Mouse (Mus musculus) neural tube, embryonic 11.5 days (tissue): ENCODE results near the gene Lclat1. TPM values are rescaled to one million over a fixed set of nuclear protein-coding genes. Genes with fewer than 3 reads are reported as not detected.
A peak's percentile ranks its signal among the peaks of the same experiment; 100 is the strongest.

ENCODE experiments used
- ATAC-seq: fragments of 200-750 bp; cut with Nextera tagmentation; 2 replicates; pipeline ENCODE4 v1.8.0; 2017; ENCODE audit warnings: moderate number of reproducible peaks, mild to moderate bottlenecking, moderate TSS enrichment, moderate library complexity; ENCODE audit not compliant: insufficient read depth, low FRiP score, low TSS enrichment
- DNase-seq: peaks from one replicate; pipeline ENCODE4 v3.0.0-alpha.2; 2015; ENCODE audit warnings: low spot score
- H3K27ac ChIP-seq: fragments of 300-500 bp; sonication (generic); 2 replicates; pipeline ENCODE4 v1.5.1; 2014; ENCODE audit warnings: low read depth, mild to moderate bottlenecking, low read length
- H3K27me3 ChIP-seq: fragments of 300-500 bp; sonication (generic); 2 replicates; pipeline ENCODE4 v1.6.1; 2014; ENCODE audit warnings: mild to moderate bottlenecking, low read length, mixed read lengths; ENCODE audit not compliant: control insufficient read depth, insufficient read depth
- H3K36me3 ChIP-seq: fragments of 300-500 bp; sonication (generic); 2 replicates; pipeline ENCODE4 v1.6.1; 2014; ENCODE audit warnings: mild to moderate bottlenecking, low read length, moderate library complexity, mixed read lengths; ENCODE audit not compliant: control insufficient read depth, insufficient read depth
- H3K4me1 ChIP-seq: fragments of 300-500 bp; sonication (generic); 2 replicates; pipeline ENCODE4 v1.6.1; 2014; ENCODE audit warnings: low read length, mixed read lengths; ENCODE audit not compliant: control insufficient read depth, insufficient read depth
- H3K4me2 ChIP-seq: fragments of 300-500 bp; sonication (generic); 2 replicates; pipeline ENCODE4 v1.6.1; 2014; ENCODE audit warnings: low read depth, mild to moderate bottlenecking, moderate library complexity
- H3K4me3 ChIP-seq: fragments of 300-500 bp; sonication (generic); 2 replicates; pipeline ENCODE4 v1.5.1; 2014; ENCODE audit warnings: low read depth, low read length
- H3K9ac ChIP-seq: fragments of 300-500 bp; sonication (generic); 2 replicates; pipeline ENCODE4 v1.6.1; 2014; ENCODE audit warnings: mild to moderate bottlenecking, low read length
- H3K9me3 ChIP-seq: fragments of 300-500 bp; sonication (generic); 2 replicates; pipeline ENCODE4 v1.6.1; 2016; ENCODE audit warnings: low read length; ENCODE audit not compliant: control insufficient read depth
- WGBS: fragments of 180-500 bp; shearing (Covaris S2); extraction: QIAGEN DNeasy Blood & Tissue Kit; methylation state at CpG from one replicate; pipeline ENCODE4 v1.1.7; 2014; 5-methylcytosine and 5-hydroxymethylcytosine counted together
- polyA plus RNA-seq: library from polyadenylated mRNA; unstranded; fragments of >200 nt; fragmentation: Nextera tagmentation; extraction: Ambion mirVana; gene quantifications from 2 replicates; pipeline ENCODE4 v1.2.1, GENCODE M21; 2014

Lclat1 gene
- polyA plus RNA-seq, 1 experiment from 2014 or later, result 15.8 TPM

DNA sequence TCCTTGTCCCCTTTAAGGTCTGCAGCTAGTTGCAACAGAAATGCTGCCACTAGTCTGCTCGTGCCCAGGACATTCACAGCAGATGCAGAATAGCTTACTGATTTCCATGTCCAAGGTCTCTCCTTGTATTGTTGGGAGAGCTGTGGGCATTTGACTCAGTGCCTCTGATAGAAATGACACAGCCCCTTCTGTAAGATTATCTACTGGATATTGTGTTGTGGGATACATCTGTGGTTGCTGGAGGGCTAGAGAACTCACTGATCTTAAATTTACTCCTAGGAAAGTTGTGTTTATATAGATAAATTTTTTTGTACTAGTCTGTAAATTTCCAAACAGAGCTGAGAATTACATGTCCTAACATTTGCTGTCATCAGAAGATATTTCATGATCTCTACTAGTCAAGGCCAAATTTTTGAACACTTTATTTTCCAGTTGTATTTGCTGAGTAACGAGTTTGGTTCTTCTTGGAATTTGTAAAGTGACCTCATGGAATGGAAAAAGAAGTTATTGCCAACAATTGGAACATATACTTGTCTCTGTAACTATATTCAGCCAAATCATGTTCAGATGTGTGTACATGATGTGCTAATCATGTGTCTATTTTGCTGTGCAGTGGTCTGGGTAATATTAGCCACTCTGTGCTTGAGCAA, 87.4 kb downstream of the Lclat1 start:
- ATAC-seq (no peak), DNase-seq (no peak)
- no peak overlapping the region for H3K27ac ChIP-seq
- no peak overlapping the region for H3K4me2 ChIP-seq
- H3K9ac ChIP-seq, result no peak overlapping the region
- no peaks in the 10 kb centered on the region for H3K36me3 ChIP-seq
- H3K4me1 ChIP-seq, result no peaks in the 10 kb centered on the region
- 83% methylated on average over 2 of the region's 2 CpGs for WGBS
- no peaks in the 10 kb centered on the region for H3K27me3 ChIP-seq
- H3K4me3 ChIP-seq, result no peak overlapping the region
- no peaks in the 10 kb centered on the region for H3K9me3 ChIP-seq

DNA sequence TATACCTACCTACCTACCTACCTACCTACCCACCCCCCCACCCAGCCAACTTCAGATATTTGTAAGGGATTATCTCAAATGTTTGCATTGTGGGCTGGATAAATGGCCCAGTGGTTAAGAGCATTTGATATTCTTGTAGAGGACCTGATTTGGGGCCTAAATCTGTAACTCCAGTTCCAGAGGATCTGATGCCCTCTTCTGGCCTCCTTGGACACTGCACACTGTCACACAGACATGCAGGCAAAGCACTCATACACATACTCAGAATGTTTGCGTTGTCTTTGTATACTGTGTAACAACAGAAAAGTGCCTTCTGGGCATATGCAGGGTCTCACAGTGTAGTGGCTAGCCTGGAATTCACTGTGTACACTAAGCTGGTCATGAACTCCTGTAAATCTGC, 88.4 kb downstream of the Lclat1 start:
- 94% methylated on average over 1 of the region's 1 CpGs for WGBS
- no peaks in the 10 kb centered on the region for H3K9me3 ChIP-seq
- DNase-seq, result peak; percentile 24
- no peak overlapping the region for H3K4me3 ChIP-seq
- H3K36me3 ChIP-seq, result no peaks in the 10 kb centered on the region
- H3K27me3 ChIP-seq, result no peaks in the 10 kb centered on the region
- no peaks in the 10 kb centered on the region for H3K4me1 ChIP-seq
- H3K4me2 ChIP-seq, result no peak overlapping the region
- H3K27ac ChIP-seq, result no peak overlapping the region
- no peak overlapping the region for H3K9ac ChIP-seq
- ATAC-seq, result no peak

GRCm38 (mm10) chr17:73197724-73198123, 89.9 kb downstream of the Lclat1 start:
- DNase-seq (no peak), ATAC-seq (no peak)
- H3K4me2 ChIP-seq, result no peak overlapping the region
- H3K9ac ChIP-seq, result no peak overlapping the region
- no peak overlapping the region for H3K4me3 ChIP-seq
- H3K27me3 ChIP-seq, result no peaks in the 10 kb centered on the region
- no peaks in the 10 kb centered on the region for H3K4me1 ChIP-seq
- H3K27ac ChIP-seq, result no peak overlapping the region
- H3K36me3 ChIP-seq, result no peaks in the 10 kb centered on the region
- WGBS, result 79% methylated on average over 1 of the region's 1 CpGs
- no peaks in the 10 kb centered on the region for H3K9me3 ChIP-seq

GRCm38 (mm10) chr17:73199387-73199786, 91.6 kb downstream of the Lclat1 start:
- H3K36me3 ChIP-seq, result no peaks in the 10 kb centered on the region
- no peak overlapping the region for H3K4me2 ChIP-seq
- no peak for ATAC-seq
- no peak overlapping the region for H3K4me3 ChIP-seq
- no peaks in the 10 kb centered on the region for H3K4me1 ChIP-seq
- no peaks in the 10 kb centered on the region for H3K27me3 ChIP-seq
- H3K27ac ChIP-seq, result no peak overlapping the region
- no peaks in the 10 kb centered on the region for H3K9me3 ChIP-seq
- no peak for DNase-seq
- no peak overlapping the region for H3K9ac ChIP-seq

- ATAC-seq, result no peak
- WGBS, result 74% methylated on average over 1 of the region's 1 CpGs
These were observed 92.6 kb downstream of the Lclat1 start for GRCm38 (mm10) chr17:73200380-73200779.

DNA sequence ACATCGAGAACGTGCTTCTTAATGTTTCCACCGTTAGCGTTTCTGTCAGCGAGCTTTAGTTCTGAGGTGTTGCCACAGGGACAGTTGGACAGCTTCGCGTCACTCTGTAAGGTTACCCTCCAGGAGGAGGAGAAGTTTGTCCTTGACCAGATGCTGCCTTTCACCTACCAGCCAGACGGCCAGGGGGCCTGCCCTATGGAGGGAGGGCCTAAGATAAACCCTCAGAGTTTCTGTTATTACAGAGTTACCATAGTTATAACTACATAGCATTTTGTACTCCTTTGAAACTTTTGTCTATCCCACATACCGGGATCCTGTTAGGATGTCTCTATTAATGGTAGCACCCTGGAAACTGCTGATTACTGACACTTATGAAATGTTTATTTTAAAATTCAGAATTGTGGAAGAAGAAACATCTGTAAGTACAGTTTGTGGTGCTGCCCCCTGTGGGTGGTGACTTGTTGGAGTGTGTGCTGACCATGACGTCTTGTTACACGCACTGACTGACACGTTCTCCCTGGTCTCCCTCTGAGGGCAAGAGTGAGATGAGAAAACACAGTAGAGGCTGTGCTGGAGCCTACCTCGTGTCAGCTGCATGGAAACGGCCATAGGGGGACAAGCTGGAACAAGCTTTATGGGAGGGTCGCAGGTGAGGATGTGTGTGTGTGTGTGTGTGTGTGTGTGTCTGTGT, 96.0 kb downstream of the Lclat1 start:
- 91% methylated on average over 15 of the region's 15 CpGs for WGBS
- DNase-seq, result no peak
- H3K9ac ChIP-seq, result no peak overlapping the region

More at GRCm38 (mm10) chr17:73200380-73200779, 92.6 kb downstream of the Lclat1 start:
- no peak overlapping the region for H3K9ac ChIP-seq
- H3K4me3 ChIP-seq, result no peak overlapping the region
- no peaks in the 10 kb centered on the region for H3K4me1 ChIP-seq
- H3K27ac ChIP-seq, result no peak overlapping the region
- no peak for DNase-seq
- H3K27me3 ChIP-seq, result no peaks in the 10 kb centered on the region
- H3K9me3 ChIP-seq, result no peaks in the 10 kb centered on the region
- H3K4me2 ChIP-seq, result no peak overlapping the region
- H3K36me3 ChIP-seq, result no peaks in the 10 kb centered on the region

GRCm38 (mm10) chr17:73210960-73211531, 103.3 kb downstream of the Lclat1 start:
- 89% methylated on average over 5 of the region's 5 CpGs for WGBS
- Histone ChIP-seq H3K9me3 (no peaks in the 10 kb centered on the region), H3K27ac (no peak overlapping the region), H3K4me1 (no peaks in the 10 kb centered on the region), H3K4me2 (no peak overlapping the region), H3K4me3 (no peak overlapping the region), H3K36me3 (no peaks in the 10 kb centered on the region), H3K27me3 (no peaks in the 10 kb centered on the region), H3K9ac (no peak overlapping the region)
- ATAC-seq (no peak), DNase-seq (no peak)

More for the DNA sequence above, 96.0 kb downstream of the Lclat1 start:
- no peak overlapping the region for H3K4me2 ChIP-seq
- no peak overlapping the region for H3K4me3 ChIP-seq
- ATAC-seq, result no peak
- no peaks in the 10 kb centered on the region for H3K9me3 ChIP-seq
- H3K4me1 ChIP-seq, result no peaks in the 10 kb centered on the region
- H3K36me3 ChIP-seq, result no peaks in the 10 kb centered on the region
- H3K27ac ChIP-seq, result no peak overlapping the region
- H3K27me3 ChIP-seq, result no peaks in the 10 kb centered on the region

- H3K27me3 ChIP-seq, result no peaks in the 10 kb centered on the region
- no peak overlapping the region for H3K27ac ChIP-seq
- H3K9me3 ChIP-seq, result no peaks in the 10 kb centered on the region
- H3K4me3 ChIP-seq, result no peak overlapping the region
- no peaks in the 10 kb centered on the region for H3K36me3 ChIP-seq
- no peaks in the 10 kb centered on the region for H3K4me1 ChIP-seq
- WGBS, result 84% methylated on average over 3 of the region's 3 CpGs
- H3K4me2 ChIP-seq, result no peak overlapping the region
- no peak for ATAC-seq
- no peak for DNase-seq
- H3K9ac ChIP-seq, result no peak overlapping the region
These were observed 105.0 kb downstream of the Lclat1 start for GRCm38 (mm10) chr17:73212754-73213153.

DNA sequence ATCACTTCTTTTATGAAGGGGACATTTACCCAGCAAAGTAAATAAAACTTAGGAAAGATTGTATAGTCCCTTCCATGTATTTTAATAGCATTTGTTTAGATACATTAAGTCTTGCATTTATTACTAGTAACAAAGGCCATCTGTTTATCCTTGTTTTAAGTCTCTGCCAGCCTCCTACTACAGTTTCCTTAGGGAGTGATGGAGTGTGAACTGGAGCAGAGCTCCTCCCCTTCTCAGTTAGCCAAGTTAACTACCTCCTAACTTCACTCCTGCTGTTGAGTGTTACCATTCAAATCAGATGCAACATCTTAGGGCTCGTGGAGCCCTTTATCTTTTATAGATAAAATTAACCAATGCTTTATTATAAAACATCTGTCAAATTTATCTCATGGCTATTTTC, 105.4 kb downstream of the Lclat1 start:
- no peak overlapping the region for H3K4me2 ChIP-seq
- no peak overlapping the region for H3K9ac ChIP-seq
- H3K9me3 ChIP-seq, result no peaks in the 10 kb centered on the region
- H3K27me3 ChIP-seq, result no peaks in the 10 kb centered on the region
- no peaks in the 10 kb centered on the region for H3K36me3 ChIP-seq
- DNase-seq, result no peak
- H3K4me3 ChIP-seq, result no peak overlapping the region
- H3K4me1 ChIP-seq, result no peaks in the 10 kb centered on the region
- ATAC-seq, result no peak
- H3K27ac ChIP-seq, result no peak overlapping the region
- WGBS, result 64% methylated on average over 1 of the region's 1 CpGs
